Mouse (Mus musculus) erythroblast, adult 5-6 weeks (primary cell): Measurements from ENCODE around the gene Osbpl8. TPM values are rescaled to one million over a fixed set of nuclear protein-coding genes. Genes with fewer than 3 reads are reported as not detected.
"Not testable (repeated sequence)": the region's sequence is repeated elsewhere in the genome, so short reads cannot be mapped to it uniquely, and the experiment has no call there.

Experiments used
- ATAC-seq: replicated peaks from 2 replicates; pipeline ENCODE4 v1.8.0; 2016; ENCODE audit warnings: moderate number of reproducible peaks, mild to moderate bottlenecking, moderate TSS enrichment, inconsistent platforms; ENCODE audit not compliant: poor library complexity, low FRiP score, severe bottlenecking
- total RNA-seq, 2 experiments: library from RNA; stranded (forward) in 1 of 2; stranded (reverse) in 1 of 2; fragments of 150-400 nt in 1 of 2; fragments of 200-764, 138-1000 nt in 1 of 2; gene quantifications; 2 replicates each; pipeline versions ENCODE4 v1.2.3 to v1.2.4; 2015 to 2017; ENCODE audit warnings: low replicate concordance in 2 of 2

Gene Osbpl8
- total RNA-seq, 2 experiments from 2014 or later = 254 to 372 TPM

DNA sequence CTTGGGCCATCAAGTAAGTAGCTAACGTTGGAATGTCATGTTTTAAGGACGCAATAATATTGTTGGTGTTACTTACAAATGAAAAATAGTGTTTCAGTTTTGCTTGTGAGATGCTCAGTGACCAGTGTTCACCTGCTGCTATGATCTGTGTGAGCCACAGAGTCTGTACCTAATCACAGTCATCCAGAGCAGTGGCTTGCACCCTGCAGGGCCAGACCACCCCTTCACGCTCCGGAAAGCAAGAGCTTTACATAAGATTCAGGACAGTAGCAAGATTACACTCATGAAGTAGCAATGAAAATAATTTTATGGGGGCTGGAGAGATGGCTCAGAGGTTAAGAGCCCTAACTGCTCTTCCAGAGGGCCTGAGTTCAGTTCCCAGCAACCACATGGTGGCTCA is 60.1 kb downstream of the Osbpl8 start:
- no peak for ATAC-seq

GRCm38 (mm10) chr10:111226508-111226907 is 62.0 kb downstream of the Osbpl8 start:
- peak; percentile 74 for ATAC-seq

DNA sequence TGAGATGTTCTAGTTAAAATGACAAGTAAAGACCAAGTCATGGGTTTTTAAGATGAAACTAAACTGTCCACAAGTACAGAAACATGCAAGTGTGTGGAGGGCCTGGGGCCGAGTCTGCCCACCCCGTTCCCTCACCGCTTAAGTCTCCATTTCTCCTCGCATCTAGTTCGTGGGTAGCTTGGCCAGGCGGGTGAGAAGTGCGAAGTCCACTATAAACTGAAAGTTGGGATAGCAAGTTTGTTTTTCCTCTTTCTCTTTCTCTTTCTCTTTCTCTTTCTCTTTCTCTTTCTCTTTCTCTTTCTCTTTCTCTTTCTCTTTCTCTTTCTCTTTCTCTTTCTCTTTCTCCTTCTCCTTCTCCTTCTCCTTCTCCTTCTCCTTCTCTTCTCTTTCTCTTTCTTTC is 67.7 kb downstream of the Osbpl8 start:
- not testable (repeated sequence) for ATAC-seq

DNA sequence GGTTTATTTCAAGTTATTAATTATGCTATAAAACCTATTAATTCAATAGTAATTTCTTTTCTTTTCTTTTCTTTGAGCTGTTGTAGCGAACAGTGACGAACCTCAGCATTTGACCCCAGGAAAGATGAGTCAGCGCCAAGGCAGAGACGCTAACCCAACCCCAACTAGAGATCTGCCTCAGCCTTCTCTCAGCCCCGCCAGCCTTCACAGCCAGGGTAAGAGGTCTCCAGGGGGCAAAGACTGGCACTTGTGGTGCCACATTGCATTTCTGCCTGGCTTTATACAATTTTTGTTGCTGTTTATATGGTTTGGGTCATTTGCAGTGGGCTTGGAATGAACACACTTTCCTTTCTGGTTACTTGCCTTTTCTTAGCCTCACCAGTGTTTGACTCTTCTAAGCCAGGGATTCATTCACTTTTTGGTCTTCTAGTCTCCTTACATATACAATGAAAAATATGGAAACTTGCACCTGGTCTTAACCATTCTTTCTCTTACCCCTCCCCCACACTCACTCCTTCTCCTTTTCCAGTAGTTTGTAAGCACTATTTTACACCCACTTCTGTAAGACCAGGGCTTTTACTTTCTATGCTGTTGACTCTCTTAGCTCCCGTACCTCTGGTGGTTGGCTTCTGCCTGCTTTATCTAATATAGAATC is 69.1 kb downstream of the Osbpl8 start:
- ATAC-seq = peak; percentile 59; the same call in 1 of the 2 replicates

DNA sequence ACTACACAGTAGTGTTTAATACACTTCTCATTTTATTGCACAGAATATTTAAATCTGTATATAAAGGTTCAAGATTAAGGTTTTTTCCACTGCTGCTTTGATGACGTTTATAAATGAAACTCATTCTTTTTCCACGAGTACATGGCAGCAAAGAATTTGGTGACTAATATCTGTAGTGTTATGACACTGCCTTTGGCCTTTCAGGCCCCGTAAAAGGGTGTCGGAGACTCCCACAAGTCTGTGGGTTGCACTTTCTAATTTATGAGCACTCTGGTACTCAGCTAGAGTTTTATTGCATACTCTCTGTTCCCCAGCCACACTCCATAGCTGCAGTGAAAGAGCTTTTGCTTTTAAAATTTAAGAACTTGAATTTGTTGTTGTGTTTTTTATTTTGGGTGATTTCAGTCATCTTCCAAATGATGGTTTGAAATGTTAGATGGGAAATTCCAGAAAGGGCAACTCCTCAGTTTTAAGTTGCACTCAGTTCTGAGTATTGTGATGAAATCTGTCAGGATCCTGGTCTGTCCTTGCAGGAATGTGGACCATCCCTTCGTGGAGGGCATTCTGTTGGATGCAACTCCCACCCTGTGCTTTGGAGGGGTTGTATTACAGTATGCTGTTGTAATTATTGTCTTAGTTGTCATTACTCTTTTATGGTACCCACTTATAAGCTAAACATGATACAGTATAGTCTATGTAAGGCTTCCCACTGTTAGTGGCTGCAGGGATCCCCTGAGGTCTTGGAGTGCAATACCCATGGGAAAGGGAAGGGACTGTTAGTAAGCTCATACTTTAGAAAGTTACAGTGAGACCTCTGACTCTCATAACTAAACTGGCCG is 70.1 kb downstream of the Osbpl8 start:
- ATAC-seq = no peak

DNA sequence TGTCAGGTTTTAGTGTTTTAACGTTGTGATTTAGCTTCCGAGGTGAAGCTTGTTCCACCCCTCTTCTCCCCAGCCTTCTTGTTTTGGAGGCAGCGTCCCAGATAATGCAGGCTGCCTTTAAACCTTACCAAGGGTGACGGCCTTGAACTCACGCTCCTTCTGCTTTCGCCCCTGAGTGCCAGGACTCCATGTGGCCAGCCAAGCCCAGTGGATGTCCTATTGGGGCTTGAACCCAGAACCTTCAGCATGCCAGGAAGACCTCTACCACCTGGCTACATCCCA is 70.7 kb downstream of the Osbpl8 start:
- ATAC-seq = no peak

DNA sequence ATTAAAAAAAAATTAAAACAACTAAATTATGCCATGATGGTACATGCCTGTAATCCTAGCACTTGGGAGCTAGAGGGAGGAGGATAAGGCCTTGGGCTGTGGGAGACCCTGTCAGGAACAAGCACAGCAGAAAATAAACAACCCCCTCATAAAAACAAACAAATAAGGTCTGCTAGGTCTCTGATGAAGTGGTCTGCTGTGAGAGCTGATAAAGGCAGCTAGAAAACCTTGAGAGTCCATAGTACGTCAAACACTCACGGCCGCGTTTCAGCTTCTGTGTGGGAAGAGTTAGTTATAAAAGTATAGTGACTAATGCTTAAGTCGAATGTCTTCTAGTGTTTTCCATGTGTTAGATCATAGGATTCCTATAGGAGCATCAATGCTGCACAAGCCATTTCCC is 72.9 kb downstream of the Osbpl8 start:
- ATAC-seq = no peak

DNA sequence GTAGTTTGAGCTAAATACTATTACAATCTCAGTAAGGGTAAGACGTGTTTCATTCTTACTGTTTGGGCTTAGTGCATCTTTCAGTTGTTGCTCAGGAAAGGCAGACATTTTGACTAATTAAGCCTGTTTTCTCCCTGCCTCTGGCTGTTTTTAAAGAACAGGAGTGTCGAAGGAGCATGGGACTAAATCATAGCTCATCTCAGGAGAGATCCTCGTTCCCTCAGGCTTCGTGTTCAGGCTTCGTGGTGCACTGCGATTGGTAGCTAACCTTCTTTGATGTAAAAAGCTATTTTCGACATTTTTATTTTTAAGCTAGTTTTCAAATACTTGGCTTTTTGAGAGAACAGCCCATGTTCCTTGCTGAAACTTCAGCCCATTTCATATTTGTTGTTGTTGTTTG is 78.1 kb downstream of the Osbpl8 start:
- no peak for ATAC-seq

- ATAC-seq = no peak
These were observed 83.1 kb downstream of the Osbpl8 start for GRCm38 (mm10) chr10:111247609-111248008.

- ATAC-seq = no peak
These were observed 83.6 kb downstream of the Osbpl8 start for GRCm38 (mm10) chr10:111248177-111248576.

DNA sequence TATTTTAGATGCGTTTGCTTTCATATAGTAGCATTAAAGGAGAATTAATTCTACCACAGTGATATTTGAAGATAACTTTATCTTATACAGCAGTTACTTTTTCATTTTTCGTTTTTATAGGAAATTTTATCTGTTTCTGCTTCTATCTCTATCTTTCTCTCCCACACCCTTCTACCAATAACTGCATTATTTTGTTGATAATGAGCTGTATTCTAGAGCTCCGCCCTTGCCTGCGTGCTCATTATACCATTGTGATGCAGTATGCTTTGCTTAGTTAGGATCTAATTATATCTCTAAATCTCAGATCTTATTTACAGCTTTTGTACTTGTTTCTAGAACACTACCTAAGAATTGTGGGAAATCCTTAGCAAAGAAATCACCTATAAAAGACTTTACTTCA is 85.6 kb downstream of the Osbpl8 start:
- no peak for ATAC-seq

DNA sequence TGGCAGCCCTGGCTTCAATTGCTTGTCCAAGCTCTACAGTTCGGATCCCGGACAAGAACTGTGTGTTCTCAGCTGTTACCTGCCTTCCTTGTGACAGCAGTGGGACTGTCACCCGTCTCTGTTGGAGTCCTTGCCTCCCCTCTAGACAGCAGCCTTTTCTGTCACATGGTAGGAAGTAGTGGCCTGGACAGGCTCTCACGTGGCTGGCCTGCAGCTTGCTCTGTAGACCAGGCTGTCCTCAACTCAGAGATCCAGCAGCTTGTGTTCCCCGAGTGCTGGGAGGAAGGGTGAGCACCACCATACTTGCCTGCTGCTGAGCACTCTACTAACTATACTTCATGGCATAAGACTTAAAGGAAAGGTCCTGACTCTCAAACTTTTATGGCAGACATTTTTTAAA is 87.1 kb downstream of the Osbpl8 start:
- no peak for ATAC-seq

GRCm38 (mm10) chr10:111255228-111255627 is 90.7 kb downstream of the Osbpl8 start:
- ATAC-seq = no peak

- ATAC-seq = 0 out of 2 replicates have a peak, but pooled peaks have one; percentile 62
These were observed 91.6 kb downstream of the Osbpl8 start for GRCm38 (mm10) chr10:111256156-111256555.

DNA sequence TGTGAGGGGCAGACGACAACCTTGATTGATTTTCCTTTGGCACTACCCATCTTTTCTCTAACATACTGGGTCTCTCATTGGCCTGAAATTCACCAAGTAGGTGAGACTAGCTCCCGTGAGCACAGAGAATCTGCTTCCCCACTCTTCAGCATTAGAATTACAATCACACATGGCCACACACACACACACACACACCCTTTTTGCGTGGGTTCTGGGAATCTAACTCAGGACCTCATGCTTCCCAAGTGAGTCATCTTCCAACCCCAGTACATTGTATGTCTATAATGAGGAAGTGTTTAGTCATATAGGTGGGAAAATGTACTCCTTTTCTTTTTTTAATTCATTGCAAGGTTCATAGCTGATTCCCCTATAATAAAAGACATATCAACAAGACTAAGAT is 92.8 kb downstream of the Osbpl8 start:
- no peak for ATAC-seq

DNA sequence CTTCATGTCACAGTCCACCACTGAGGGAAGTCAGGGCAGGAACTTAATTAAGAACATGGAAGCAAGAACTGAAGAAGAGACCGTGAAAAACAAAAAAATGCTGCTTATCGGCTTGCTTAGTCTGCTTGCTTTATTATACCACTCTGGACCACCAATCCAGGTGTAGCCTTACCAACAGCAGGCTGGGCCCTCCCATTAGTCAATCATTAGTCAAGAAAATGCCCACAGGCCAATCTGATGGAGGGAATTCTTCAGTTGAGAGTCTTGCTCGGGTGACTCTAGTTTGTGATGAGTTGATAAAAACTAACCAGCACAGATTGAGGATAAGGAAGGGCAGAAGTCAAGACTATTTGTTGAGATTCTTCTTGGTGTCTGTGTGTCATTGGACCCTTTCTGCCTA is 93.7 kb downstream of the Osbpl8 start:
- ATAC-seq = no peak

GRCm38 (mm10) chr10:111271687-111272086 is 107.1 kb downstream of the Osbpl8 start:
- no peak for ATAC-seq

DNA sequence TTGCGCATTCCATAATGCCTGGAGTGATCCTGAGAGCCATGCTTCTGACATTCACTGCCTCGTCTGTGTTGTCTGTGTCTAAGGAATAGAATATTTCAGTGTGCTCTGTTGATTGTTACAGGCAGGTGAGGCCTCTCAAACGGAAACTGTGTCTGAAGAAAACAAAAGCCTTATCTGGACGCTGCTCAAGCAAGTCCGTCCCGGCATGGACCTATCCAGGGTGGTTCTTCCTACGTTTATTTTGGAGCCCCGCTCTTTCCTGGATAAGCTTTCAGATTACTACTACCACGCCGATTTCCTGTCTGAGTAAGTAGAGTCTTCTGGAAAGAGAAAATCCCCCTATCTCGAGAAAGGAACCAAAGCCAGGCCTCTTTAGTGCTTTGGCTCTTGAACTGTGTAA is 108.4 kb downstream of the Osbpl8 start:
- no peak for ATAC-seq

GRCm38 (mm10) chr10:111273463-111274088 is 109.0 kb downstream of the Osbpl8 start:
- no peak for ATAC-seq

- ATAC-seq = no peak
These were observed 111.3 kb downstream of the Osbpl8 start for GRCm38 (mm10) chr10:111275822-111276221.

DNA sequence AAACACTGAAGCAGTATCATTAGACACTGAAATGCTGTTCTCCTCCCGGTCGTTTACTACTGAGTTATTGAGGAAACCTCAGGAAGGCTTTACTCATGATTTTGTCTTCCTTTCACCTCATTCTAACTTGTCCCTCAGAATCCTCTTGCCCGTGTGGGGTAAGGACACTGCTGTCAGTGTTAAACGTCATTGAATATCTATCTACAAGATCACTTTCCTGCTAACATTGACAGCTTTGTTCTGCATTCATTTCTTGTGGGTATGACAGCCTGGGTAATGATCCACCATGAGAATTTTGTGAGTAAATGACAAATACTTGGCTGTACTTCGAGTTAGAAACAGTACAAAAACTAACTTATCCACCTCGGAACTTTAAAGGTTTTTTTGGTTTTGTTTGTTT is 133.1 kb downstream of the Osbpl8 start:
- no peak for ATAC-seq
